Mouse (Mus musculus) heart, embryonic 16.5 days (tissue): ENCODE results near the gene Cdk6. TPM values are rescaled to one million over a fixed set of nuclear protein-coding genes. Genes with fewer than 3 reads are reported as not detected.

Experiments used
- ATAC-seq: fragments of 200-750 bp; cut with Nextera tagmentation; replicated peaks from 2 replicates; pipeline ENCODE4 v1.8.0; 2017; ENCODE audit warnings: moderate number of reproducible peaks; ENCODE audit not compliant: insufficient read depth, low FRiP score; ENCODE audit errors: extremely low read depth
- H3K27ac ChIP-seq: fragments of 300-500 bp; sonication (generic); 2 replicates; pipeline ENCODE4 v1.5.1; 2014; ENCODE audit warnings: mild to moderate bottlenecking, low read length, control low read depth, moderate library complexity
- H3K27me3 ChIP-seq: fragments of 300-500 bp; sonication (generic); 2 replicates; pipeline ENCODE4 v1.6.1; 2014; ENCODE audit warnings: low read length, mixed read lengths; ENCODE audit not compliant: control insufficient read depth, insufficient read depth
- H3K36me3 ChIP-seq: fragments of 300-500 bp; sonication (generic); 2 replicates; pipeline ENCODE4 v1.6.1; 2014; ENCODE audit not compliant: control insufficient read depth, insufficient read depth
- H3K4me1 ChIP-seq: fragments of 300-500 bp; sonication (generic); 2 replicates; pipeline ENCODE4 v1.6.1; 2014; ENCODE audit warnings: low read length, mixed read lengths; ENCODE audit not compliant: control insufficient read depth, insufficient read depth
- H3K4me2 ChIP-seq: fragments of 300-500 bp; sonication (generic); 2 replicates; pipeline ENCODE4 v1.6.1; 2014; ENCODE audit warnings: low read depth, mild to moderate bottlenecking, control low read depth, low read length
- H3K4me3 ChIP-seq: fragments of 300-500 bp; sonication (generic); 2 replicates; pipeline ENCODE4 v1.5.1; 2014; ENCODE audit warnings: mild to moderate bottlenecking, control low read depth, low read length
- H3K9ac ChIP-seq: fragments of 300-500 bp; sonication (generic); 2 replicates; pipeline ENCODE4 v1.6.1; 2014; ENCODE audit warnings: low read length, control low read depth
- H3K9me3 ChIP-seq: fragments of 300-500 bp; sonication (generic); replicated peaks from 2 replicates; pipeline ENCODE4 v1.6.1; 2016; ENCODE audit warnings: low read length; ENCODE audit not compliant: control insufficient read depth
- WGBS: fragments of 180-500 bp; shearing (Covaris S2); extraction: QIAGEN DNeasy Blood & Tissue Kit; methylation state at CpG from one replicate; pipeline ENCODE4 v1.1.7; 2014; 5-methylcytosine and 5-hydroxymethylcytosine counted together
- polyA plus RNA-seq: library from polyadenylated mRNA; unstranded; fragments of >200 nt; fragmentation: Nextera tagmentation; extraction: Ambion mirVana; gene quantifications from 2 replicates; pipeline ENCODE4 v1.2.1, GENCODE M21; 2015

Gene Cdk6
- polyA plus RNA-seq, 1 experiment from 2014 or later = 37.7 TPM

GRCm38 (mm10) chr5:3546226-3546625 lies 204.9 kb downstream of the Cdk6 start:
- H3K36me3 ChIP-seq = 0 out of 2 replicates have a peak, but pooled peaks cover 3% of the 10 kb centered on the region
- 79% methylated on average over 1 of the region's 1 CpGs for WGBS
- ATAC-seq = no peak

GRCm38 (mm10) chr5:3551481-3551880 lies 210.2 kb downstream of the Cdk6 start:
- Histone ChIP-seq H3K36me3 (peaks cover 10% of the 10 kb centered on the region), H3K9ac (no peak overlapping the region), H3K4me2 (no peak overlapping the region), H3K9me3 (no peaks in the 10 kb centered on the region), H3K4me1 (no peaks in the 10 kb centered on the region), H3K4me3 (no peak overlapping the region), H3K27me3 (no peaks in the 10 kb centered on the region), H3K27ac (no peak overlapping the region)
- WGBS = 91% methylated on average over 1 of the region's 1 CpGs
- ATAC-seq = no peak

More at GRCm38 (mm10) chr5:3546226-3546625, 204.9 kb downstream of the Cdk6 start:
- no peak overlapping the region for H3K4me2 ChIP-seq
- peaks cover 14% of the 10 kb centered on the region for H3K4me1 ChIP-seq
- no peak overlapping the region for H3K9ac ChIP-seq
- H3K27ac ChIP-seq = no peak overlapping the region
- no peaks in the 10 kb centered on the region for H3K27me3 ChIP-seq
- no peaks in the 10 kb centered on the region for H3K9me3 ChIP-seq
- no peak overlapping the region for H3K4me3 ChIP-seq

- Histone ChIP-seq H3K4me3 (no peak overlapping the region), H3K27me3 (no peaks in the 10 kb centered on the region), H3K4me1 (no peaks in the 10 kb centered on the region), H3K27ac (no peak overlapping the region), H3K36me3 (peaks cover 14% of the 10 kb centered on the region), H3K9ac (no peak overlapping the region), H3K4me2 (no peak overlapping the region), H3K9me3 (no peaks in the 10 kb centered on the region)
- ATAC-seq = no peak
- WGBS = 89% methylated on average over 2 of the region's 2 CpGs
Measured at GRCm38 (mm10) chr5:3554198-3554597, 212.9 kb downstream of the Cdk6 start.

- 92% methylated on average over 4 of the region's 4 CpGs for WGBS
- no peak within 1 kb of the TSS for H3K9ac ChIP-seq
- H3K4me3 ChIP-seq = no peak within 1 kb of the TSS
- H3K9me3 ChIP-seq = peaks cover 6% of the 10 kb centered on the region
- H3K27ac ChIP-seq = no peak within 1 kb of the TSS
- no peaks in the 10 kb centered on the region for H3K27me3 ChIP-seq
- peaks cover 72% of the 10 kb centered on the region for H3K36me3 ChIP-seq
- no peaks in the 10 kb centered on the region for H3K4me1 ChIP-seq
- H3K4me2 ChIP-seq = no peak within 1 kb of the TSS
- ATAC-seq = no peak
Measured at GRCm38 (mm10) chr5:3571266-3571665, 230.0 kb downstream of the Cdk6 start, which contains the start of gene 1700109H08Rik. TSS of gene 1700109H08Rik (plus strand) at chr5:3571566.

- Histone ChIP-seq H3K36me3 (peaks cover 84% of the 10 kb centered on the region), H3K27me3 (no peaks in the 10 kb centered on the region), H3K4me1 (no peaks in the 10 kb centered on the region), H3K9ac (no peak overlapping the region), H3K4me2 (no peak overlapping the region), H3K27ac (no peak overlapping the region), H3K4me3 (no peak overlapping the region), H3K9me3 (peaks cover 6% of the 10 kb centered on the region)
- ATAC-seq = no peak
- 88% methylated on average over 2 of the region's 2 CpGs for WGBS
Measured at GRCm38 (mm10) chr5:3574825-3575224, 233.5 kb downstream of the Cdk6 start.

- H3K36me3 ChIP-seq = peaks cover 71% of the 10 kb centered on the region
- 96% methylated on average over 2 of the region's 2 CpGs for WGBS
Measured at GRCm38 (mm10) chr5:3577939-3578338, 236.7 kb downstream of the Cdk6 start.

GRCm38 (mm10) chr5:3579066-3579465 lies 237.8 kb downstream of the Cdk6 start:
- 90% methylated on average over 7 of the region's 7 CpGs for WGBS
- ATAC-seq = no peak
- Histone ChIP-seq H3K4me2 (no peak overlapping the region), H3K4me3 (no peak overlapping the region), H3K27ac (no peak overlapping the region), H3K9me3 (peaks cover 6% of the 10 kb centered on the region), H3K4me1 (no peaks in the 10 kb centered on the region), H3K27me3 (no peaks in the 10 kb centered on the region), H3K9ac (no peak overlapping the region), H3K36me3 (peaks cover 69% of the 10 kb centered on the region)

More at GRCm38 (mm10) chr5:3577939-3578338, 236.7 kb downstream of the Cdk6 start:
- H3K27me3 ChIP-seq = no peaks in the 10 kb centered on the region
- H3K4me1 ChIP-seq = no peaks in the 10 kb centered on the region
- no peak for ATAC-seq
- no peak overlapping the region for H3K4me2 ChIP-seq
- H3K4me3 ChIP-seq = no peak overlapping the region
- no peak overlapping the region for H3K9ac ChIP-seq
- H3K27ac ChIP-seq = no peak overlapping the region
- H3K9me3 ChIP-seq = peaks cover 6% of the 10 kb centered on the region

Other genes starting within 250 kb of the Cdk6 start
- 15.2 TPM in 2 replicates for gene Fam133b, start 202.3 kb downstream of the Cdk6 start, polyA plus RNA-seq
- gene 1700109H08Rik, start 230.1 kb downstream of the Cdk6 start, polyA plus RNA-seq = 2.1 and 2.3 TPM in 2 replicates